In genomic region chr9:106202819-106203636, GRCm38 (mm10) we compare ENCODE assay signal across 7 mouse cellular contexts. TPM values are rescaled to one million over a fixed set of nuclear protein-coding genes. Genes with fewer than 3 reads are reported as not detected.
DNase-seq lines count a peak whose midpoint lies in the region; ATAC-seq and TF ChIP-seq lines count a peak whose summit lies in the region.

TSS of gene Twf2 (plus strand) at chr9:106203108.

- TF ChIP-seq CTCF in kidney, adult 2 months (conservative IDR thresholded peaks at IDR 0.05; ENCODE audit: insufficient read depth, insufficient read length, low read depth, low read length) = no peak
- TF ChIP-seq CTCF in spleen, adult 2 months (IDR thresholded peaks at IDR 0.05; ENCODE audit: extremely low read depth, insufficient read depth, insufficient read length, insufficient replicate concordance) = no peak

- 0 out of 2 replicates have a peak, but pooled peaks cover 2% of the 10 kb centered on the region for H3K36me3 ChIP-seq in embryonic facial prominence, embryonic 12.5 days
- H3K36me3 ChIP-seq in kidney, adult 2 months (ENCODE audit: control insufficient read depth, insufficient read depth, low read length) = no peaks in the 10 kb centered on the region
- peaks cover 11% of the 10 kb centered on the region for H3K36me3 ChIP-seq in limb, embryonic 12.5 days
- no peaks in the 10 kb centered on the region for H3K36me3 ChIP-seq in midbrain, embryonic 15.5 days (replicated peaks)
- H3K36me3 ChIP-seq in spleen, adult 2 months (ENCODE audit: control insufficient read depth, insufficient read depth, low read length) = peaks cover 4% of the 10 kb centered on the region; the same call in 1 of the 2 replicates

- peak; percentile 88 for ATAC-seq in embryonic facial prominence, embryonic 12.5 days (ENCODE audit: insufficient number of reproducible peaks, insufficient read depth, low FRiP score, low TSS enrichment)
- ATAC-seq in limb, embryonic 12.5 days (ENCODE audit: insufficient number of reproducible peaks, insufficient read depth, low FRiP score, low TSS enrichment, low read depth) = peak; percentile 76
- peak; percentile 80 for ATAC-seq in midbrain, embryonic 15.5 days (replicated peaks)

- H3K9me3 ChIP-seq in embryonic facial prominence, embryonic 12.5 days = no peaks in the 10 kb centered on the region
- H3K9me3 ChIP-seq in limb, embryonic 12.5 days = no peaks in the 10 kb centered on the region
- H3K9me3 ChIP-seq in midbrain, embryonic 15.5 days = no peaks in the 10 kb centered on the region

- peaks cover 23% of the 10 kb centered on the region for H3K4me1 ChIP-seq in embryonic facial prominence, embryonic 12.5 days
- H3K4me1 ChIP-seq in kidney, adult 2 months (ENCODE audit: control insufficient read depth, insufficient read depth, low read length) = peaks cover 12% of the 10 kb centered on the region
- H3K4me1 ChIP-seq in limb, embryonic 12.5 days (replicated peaks) = peaks cover 27% of the 10 kb centered on the region
- peaks cover 50% of the 10 kb centered on the region for H3K4me1 ChIP-seq in midbrain, embryonic 15.5 days
- H3K4me1 ChIP-seq in spleen, adult 2 months (ENCODE audit: control insufficient read depth, insufficient read depth, insufficient read length) = peaks cover 39% of the 10 kb centered on the region; the same call in 1 of the 2 replicates

- H3K4me3 ChIP-seq in embryonic facial prominence, embryonic 12.5 days = peak within 1 kb of the TSS; percentile 57
- H3K4me3 ChIP-seq in kidney, adult 2 months (ENCODE audit: insufficient read depth, low read depth, low read length) = peak within 1 kb of the TSS; percentile 83
- H3K4me3 ChIP-seq in limb, embryonic 12.5 days (replicated peaks) = peak within 1 kb of the TSS; percentile 57
- peak within 1 kb of the TSS; percentile 89 for H3K4me3 ChIP-seq in midbrain, embryonic 15.5 days
- peak within 1 kb of the TSS; percentile 79 for H3K4me3 ChIP-seq in spleen, adult 2 months (ENCODE audit: extremely low read depth, insufficient read depth, insufficient read length)

- H3K4me2 ChIP-seq in embryonic facial prominence, embryonic 12.5 days (replicated peaks) = peak within 1 kb of the TSS; percentile 56
- H3K4me2 ChIP-seq in limb, embryonic 12.5 days = peak within 1 kb of the TSS; percentile 54
- peak within 1 kb of the TSS; percentile 72 for H3K4me2 ChIP-seq in midbrain, embryonic 15.5 days

- H3K9ac ChIP-seq in embryonic facial prominence, embryonic 12.5 days = peak within 1 kb of the TSS; percentile 69
- peak within 1 kb of the TSS; percentile 70 for H3K9ac ChIP-seq in limb, embryonic 12.5 days (replicated peaks)
- H3K9ac ChIP-seq in midbrain, embryonic 15.5 days = peak within 1 kb of the TSS; percentile 93

- H3K27ac ChIP-seq in embryonic facial prominence, embryonic 12.5 days = peak within 1 kb of the TSS; percentile 77
- H3K27ac ChIP-seq in kidney, adult 2 months (ENCODE audit: insufficient read depth, low read depth, low read length) = peak within 1 kb of the TSS; percentile 76
- H3K27ac ChIP-seq in limb, embryonic 12.5 days = peak within 1 kb of the TSS; percentile 62; the same call in 1 of the 2 replicates
- peak within 1 kb of the TSS; percentile 82 for H3K27ac ChIP-seq in midbrain, embryonic 15.5 days
- H3K27ac ChIP-seq in spleen, adult 2 months (ENCODE audit: insufficient read depth, low read length) = peak within 1 kb of the TSS; percentile 88

- 1% methylated on average over 61 of the region's 61 CpGs for WGBS in embryonic facial prominence, embryonic 12.5 days
- WGBS in kidney, adult 2 months = 2% methylated on average over 61 of the region's 61 CpGs
- WGBS in limb, embryonic 12.5 days = 1% methylated on average over 61 of the region's 61 CpGs
- WGBS in midbrain, embryonic 15.5 days = 2% methylated on average over 60 of the region's 61 CpGs
- 1% methylated on average over 57 of the region's 61 CpGs for WGBS in spleen, adult 2 months

- no peaks in the 10 kb centered on the region for H3K27me3 ChIP-seq in embryonic facial prominence, embryonic 12.5 days
- H3K27me3 ChIP-seq in kidney, adult 2 months (replicated peaks; ENCODE audit: control insufficient read depth, insufficient read depth, low read length) = no peaks in the 10 kb centered on the region
- H3K27me3 ChIP-seq in limb, embryonic 12.5 days = no peaks in the 10 kb centered on the region
- 0 out of 2 replicates have a peak, but pooled peaks cover 5% of the 10 kb centered on the region for H3K27me3 ChIP-seq in midbrain, embryonic 15.5 days (replicated peaks)
- no peaks in the 10 kb centered on the region for H3K27me3 ChIP-seq in spleen, adult 2 months (ENCODE audit: control insufficient read depth, insufficient read depth, low read length)

- peak; percentile 93 for DNase-seq in adrenal gland, postnatal 25 days
- peak; percentile 95 to 97 for DNase-seq in heart, adult 18-20 months
- DNase-seq in kidney, adult 2 months = peak; percentile 95
- peak; percentile 74 to 88 for DNase-seq in spleen, adult 2 months (ENCODE audit: low read depth in 1 of 2, low spot score in 2 of 2)

- no peak for TF ChIP-seq POLR2A in kidney, adult 2 months (IDR thresholded peaks at IDR 0.05; ENCODE audit: low read depth, low read length)
- peak; percentile 80 for TF ChIP-seq POLR2A in spleen, adult 2 months (IDR thresholded peaks at IDR 0.05; ENCODE audit: low read depth, low read length)

RNA-seq across cellular contexts. Expression of gene Twf2, which starts in this region (rescaled TPM):
- total RNA-seq in adrenal gland, postnatal 25 days (2021) = 111 and 128 TPM in 2 replicates
- polyA plus RNA-seq in embryonic facial prominence, embryonic 12.5 days (2016; fragmentation: Nextera tagmentation; extraction: Ambion mirVana) = 66.7 and 70.6 TPM in 2 replicates
- 100 to 1,000 TPM; 229 to 242 TPM for total RNA-seq in heart, adult 18-20 months (2021)
- 24.4 and 29.7 TPM in 2 replicates for polyA plus RNA-seq in kidney, adult 2 months (2012; rRNA removed)
- 62.1 and 69.8 TPM in 2 replicates for polyA plus RNA-seq in limb, embryonic 12.5 days (2016; fragmentation: Nextera tagmentation; extraction: Ambion mirVana)
- 51.8 and 55.8 TPM in 2 replicates for polyA plus RNA-seq in midbrain, embryonic 15.5 days (2015; fragmentation: Nextera tagmentation; extraction: Ambion mirVana)
- 90.9 and 93.3 TPM in 2 replicates for polyA plus RNA-seq in spleen, adult 2 months (2012; rRNA removed)

Comparison
In these comparisons a context has a peak if more than half of its experiments do, and no peak if none do; other contexts are left out.
1. Peak in every context shown above with its lines: DNase-seq, ATAC-seq, H3K4me3 ChIP-seq and H3K27ac ChIP-seq.